Mouse (Mus musculus) layer of hippocampus, postnatal 10 days (tissue): ENCODE measurements around the gene Col11a1. TPM values are rescaled to one million over a fixed set of nuclear protein-coding genes. Genes with fewer than 3 reads are reported as not detected.
A peak's percentile ranks its signal among the peaks of the same experiment; 100 is the strongest.

Experiments used
- DNase-seq, 2 experiments: peaks; one replicate each; pipeline ENCODE4 v3.0.0; 2021; ENCODE audit warnings: low spot score in 2 of 2
- long read RNA-seq: library from polyadenylated mRNA; stranded (forward); transcript quantifications from one replicate; pipeline ENCODE4 v2.0.0, GENCODE M21; 2023
- total RNA-seq, 2 experiments: library from RNA; stranded (reverse); gene quantifications; 2 replicates each; pipeline ENCODE4 v1.2.3; 2021

Col11a1 gene
- 10 to 100 TPM; 17.7 to 20.6 TPM for total RNA-seq
- long read RNA-seq, partial matches to known transcripts = 1 of 4 reads
- long read RNA-seq, other reads (novel, unspliced or antisense) = 3 of 4 reads

GRCm38 (mm10) chr3:114029971-114030635 is at the start of gene Col11a1:
Gene Col11a1, plus strand, starts transcription at chr3:114030540.
- DNase-seq = peak; percentile 77 to 84

GRCm38 (mm10) chr3:113990936-113991335 is 39.4 kb upstream of the Col11a1 start:
- no peak for DNase-seq

GRCm38 (mm10) chr3:114030886-114031285 is 546 bp downstream of the Col11a1 start:
- DNase-seq = no peak

GRCm38 (mm10) chr3:114031351-114032213 is 1.2 kb downstream of the Col11a1 start:
- DNase-seq = peak; percentile 10 to 25

GRCm38 (mm10) chr3:114032333-114032732 is 2.0 kb downstream of the Col11a1 start:
- peak; percentile 30 to 46 for DNase-seq

GRCm38 (mm10) chr3:114052406-114052805 is 22.1 kb downstream of the Col11a1 start:
- no peak for DNase-seq

- DNase-seq = no peak
Measured at GRCm38 (mm10) chr3:114053501-114053900, 23.2 kb downstream of the Col11a1 start.

GRCm38 (mm10) chr3:114065123-114065522 is 34.8 kb downstream of the Col11a1 start:
- DNase-seq = no peak

GRCm38 (mm10) chr3:114065587-114065986 is 35.2 kb downstream of the Col11a1 start:
- peak; percentile 22 to 31 for DNase-seq

GRCm38 (mm10) chr3:114099335-114099734 is 69.0 kb downstream of the Col11a1 start:
- no peak for DNase-seq

GRCm38 (mm10) chr3:114107099-114107498 is 76.8 kb downstream of the Col11a1 start:
- no peak for DNase-seq

GRCm38 (mm10) chr3:114147140-114147539 is 116.8 kb downstream of the Col11a1 start:
- DNase-seq = no peak

- no peak for DNase-seq
Measured at GRCm38 (mm10) chr3:114197964-114198750, 167.8 kb downstream of the Col11a1 start.

GRCm38 (mm10) chr3:114212255-114212654 is 181.9 kb downstream of the Col11a1 start:
- no peak for DNase-seq

GRCm38 (mm10) chr3:114216105-114216504 is 185.8 kb downstream of the Col11a1 start:
- DNase-seq = no peak

- DNase-seq = no peak
Measured at GRCm38 (mm10) chr3:114229501-114229900, 199.2 kb downstream of the Col11a1 start.
